Mouse (Mus musculus): ENCODE results near the gene Frat2. TPM values are rescaled to one million over a fixed set of nuclear protein-coding genes. Genes with fewer than 3 reads are reported as not detected.

Gene Frat2
- total RNA-seq, 1 experiment from 2014 or later, result 5.5 TPM

- DNase-seq, result no peak
Observed at GRCm38 (mm10) chr19:41822589-41822988, 25.3 kb downstream of the Frat2 start.

- no peak for DNase-seq
Observed at GRCm38 (mm10) chr19:41821436-41821835, 26.5 kb downstream of the Frat2 start.

GRCm38 (mm10) chr19:41818749-41819148 is 29.2 kb downstream of the Frat2 start:
- no peak for DNase-seq

- DNase-seq, result peak; percentile 55
Observed at GRCm38 (mm10) chr19:41817325-41817724, 30.6 kb downstream of the Frat2 start.

- peak; percentile 44 for DNase-seq
Observed at GRCm38 (mm10) chr19:41816915-41817314, 31.0 kb downstream of the Frat2 start.

GRCm38 (mm10) chr19:41816410-41816809 is 31.5 kb downstream of the Frat2 start:
- no peak for DNase-seq

- DNase-seq, result no peak
Observed at GRCm38 (mm10) chr19:41813374-41813773, 34.6 kb downstream of the Frat2 start.

- DNase-seq, result peak; percentile 73
Observed at GRCm38 (mm10) chr19:41812525-41812924, 35.4 kb downstream of the Frat2 start.

- no peak for DNase-seq
Observed at GRCm38 (mm10) chr19:41810074-41810473, 37.9 kb downstream of the Frat2 start.

- no peak for DNase-seq
Observed at GRCm38 (mm10) chr19:41808104-41808634, 39.8 kb downstream of the Frat2 start.

GRCm38 (mm10) chr19:41807497-41807896 is 40.4 kb downstream of the Frat2 start:
- DNase-seq, result no peak

GRCm38 (mm10) chr19:41805831-41806230 is 42.1 kb downstream of the Frat2 start:
- no peak for DNase-seq

- DNase-seq, result peak; percentile 28
Observed at GRCm38 (mm10) chr19:41803322-41803721, 44.6 kb downstream of the Frat2 start.

- DNase-seq, result peak; percentile 94
Observed at GRCm38 (mm10) chr19:41801742-41802369, 46.1 kb downstream of the Frat2 start, which contains the start of gene Arhgap19. Gene Arhgap19, minus strand, starts transcription at chr19:41802047.

- no peak for DNase-seq
Observed at GRCm38 (mm10) chr19:41800986-41801741, 46.8 kb downstream of the Frat2 start.

- DNase-seq, result no peak
Observed at GRCm38 (mm10) chr19:41800451-41800850, 47.5 kb downstream of the Frat2 start.

GRCm38 (mm10) chr19:41797536-41797935 is 50.4 kb downstream of the Frat2 start:
- DNase-seq, result no peak

GRCm38 (mm10) chr19:41796789-41797327 is 51.1 kb downstream of the Frat2 start:
- no peak for DNase-seq

GRCm38 (mm10) chr19:41796148-41796760 is 51.7 kb downstream of the Frat2 start:
- peak; percentile 14 for DNase-seq
